Mouse (Mus musculus): Measurements from ENCODE around the gene Car2.
A peak's percentile ranks its signal among the peaks of the same experiment; 100 is the strongest.

The Car2 gene

DNA sequence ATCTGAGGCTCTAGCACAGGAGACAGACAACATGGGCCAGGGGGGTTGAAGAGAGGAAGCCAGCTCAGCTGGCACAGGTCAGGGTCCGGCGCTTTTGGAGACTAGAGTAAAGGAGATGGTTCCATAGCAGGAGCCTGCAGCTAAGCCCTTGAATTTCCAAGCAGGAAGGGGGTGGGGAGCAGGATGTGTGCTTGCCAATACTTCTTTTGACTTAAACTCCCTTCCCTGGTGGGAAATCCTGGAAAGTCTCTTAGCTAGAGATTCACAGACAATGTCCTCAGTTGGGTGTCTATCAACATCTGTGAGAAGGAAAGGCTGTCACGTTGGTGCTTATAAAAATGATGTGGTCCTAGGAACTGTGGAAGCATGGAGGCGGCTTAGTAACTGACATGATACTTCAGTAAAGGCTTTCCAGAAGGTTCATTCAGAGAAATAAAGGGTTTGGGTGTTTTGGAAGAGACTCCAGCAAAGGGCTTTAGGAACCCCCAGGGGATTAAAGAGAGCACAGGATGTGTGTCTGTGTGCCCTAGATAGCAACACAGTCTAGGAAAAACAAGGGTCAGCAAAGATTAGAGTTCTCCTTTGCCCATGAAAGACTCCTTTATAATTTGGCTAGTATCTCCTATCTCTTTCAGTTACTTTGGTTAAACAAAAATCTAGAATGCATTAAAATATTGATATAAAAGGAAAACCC, 3.8 kb downstream of the Car2 start:
- TF ChIP-seq GATA4 (IDR thresholded peaks at IDR 0.05; ENCODE audit: insufficient replicate concordance, low read length) = peak; percentile 36; the same call in 1 of the 2 replicates

DNA sequence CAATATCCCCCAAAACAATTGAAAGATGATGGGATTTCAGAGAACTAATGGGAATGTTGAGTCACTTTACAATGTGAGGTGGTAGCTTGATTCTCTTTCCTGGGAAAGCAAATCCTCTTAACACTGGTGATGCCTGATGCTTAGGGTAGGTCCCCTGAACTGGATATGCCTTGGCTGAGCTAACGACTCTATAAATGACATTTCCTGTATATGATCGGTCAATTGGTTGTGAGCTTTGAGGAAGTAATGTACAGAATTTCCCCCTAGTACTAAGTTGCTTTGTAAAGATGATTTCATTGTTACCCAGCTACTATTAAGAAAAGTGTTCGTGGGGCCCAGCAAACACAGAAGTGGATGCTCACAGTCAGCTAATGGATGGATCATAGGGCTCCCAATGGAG, 6.9 kb downstream of the Car2 start:
- no peak for TF ChIP-seq GATA4 (IDR thresholded peaks at IDR 0.05; ENCODE audit: insufficient replicate concordance, low read length)

DNA sequence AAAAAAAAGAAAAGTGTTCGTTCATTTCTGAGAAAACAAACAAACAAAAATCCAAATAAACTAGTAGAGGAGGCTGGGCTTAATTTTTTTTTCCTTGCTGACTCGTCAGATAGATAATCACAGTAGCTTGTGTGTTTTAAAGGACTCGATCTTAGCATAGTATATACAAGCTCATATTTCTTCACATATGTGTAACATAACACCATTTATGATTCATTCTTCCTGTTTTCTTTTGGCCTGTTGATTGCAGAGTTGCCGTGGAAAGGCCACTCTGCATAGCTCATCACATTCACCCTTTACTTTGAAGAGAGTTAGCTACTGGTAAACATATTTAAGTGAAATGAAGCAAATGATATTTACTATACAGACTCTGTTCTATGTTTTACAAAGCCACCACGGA, 7.6 kb downstream of the Car2 start:
- TF ChIP-seq GATA4 (IDR thresholded peaks at IDR 0.05; ENCODE audit: insufficient replicate concordance, low read length) = no peak

DNA sequence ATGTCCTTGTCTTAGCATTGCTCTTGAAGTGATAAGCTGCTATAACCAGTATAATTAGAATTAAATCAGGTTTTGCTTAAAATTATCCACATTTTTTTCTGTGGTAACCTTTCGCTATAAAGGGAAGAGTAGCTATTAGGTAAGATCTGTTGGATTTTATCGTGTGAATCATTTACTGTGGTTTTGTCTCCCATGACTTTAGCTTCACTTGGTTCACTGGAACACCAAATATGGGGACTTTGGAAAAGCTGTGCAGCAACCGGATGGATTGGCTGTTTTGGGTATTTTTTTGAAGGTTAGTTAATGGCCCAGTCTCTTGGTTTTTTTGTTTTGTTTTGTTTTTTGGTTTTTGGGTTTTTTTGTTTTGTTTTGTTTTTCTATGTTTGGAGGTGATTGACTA, 9.3 kb downstream of the Car2 start:
- TF ChIP-seq GATA4 (IDR thresholded peaks at IDR 0.05; ENCODE audit: insufficient replicate concordance, low read length) = no peak

DNA sequence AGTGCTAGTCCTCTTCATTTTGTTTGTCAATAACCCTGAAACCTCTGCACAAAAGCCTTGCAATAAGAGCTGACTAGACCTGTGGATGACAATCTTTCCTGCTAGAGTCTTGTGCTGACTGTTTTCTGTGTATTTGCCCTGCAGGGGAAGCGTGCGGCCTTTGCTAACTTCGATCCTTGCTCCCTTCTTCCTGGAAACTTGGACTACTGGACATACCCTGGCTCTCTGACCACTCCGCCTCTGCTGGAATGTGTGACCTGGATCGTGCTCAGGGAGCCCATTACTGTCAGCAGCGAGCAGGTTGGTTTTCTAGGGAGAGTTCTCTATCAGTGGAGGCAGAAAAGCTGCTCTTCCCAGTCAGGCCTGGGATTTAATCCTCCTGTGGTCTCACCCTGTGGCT, 11.7 kb downstream of the Car2 start:
- no peak for TF ChIP-seq GATA4 (IDR thresholded peaks at IDR 0.05; ENCODE audit: insufficient replicate concordance, low read length)

DNA sequence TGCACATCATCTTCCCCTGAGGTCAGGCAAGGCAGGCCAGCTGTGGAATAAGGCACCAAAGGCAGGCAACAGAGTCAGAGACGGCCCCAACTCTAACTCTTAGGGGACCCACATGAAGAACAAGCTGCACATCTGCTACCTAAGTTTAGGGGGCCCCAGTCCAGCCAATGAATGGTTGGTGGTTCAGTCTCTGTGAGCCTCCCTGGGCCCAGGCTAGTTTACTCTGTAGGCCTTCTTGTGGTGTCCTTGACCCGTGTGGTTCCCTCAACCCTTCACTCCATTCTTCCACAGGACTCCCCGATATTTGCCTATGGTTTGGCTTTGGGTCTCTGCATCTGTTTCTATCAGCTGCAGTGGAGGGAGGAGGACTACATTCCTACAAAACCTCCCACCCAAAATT, 17.3 kb downstream of the Car2 start:
- TF ChIP-seq GATA4 (IDR thresholded peaks at IDR 0.05; ENCODE audit: insufficient replicate concordance, low read length) = no peak

DNA sequence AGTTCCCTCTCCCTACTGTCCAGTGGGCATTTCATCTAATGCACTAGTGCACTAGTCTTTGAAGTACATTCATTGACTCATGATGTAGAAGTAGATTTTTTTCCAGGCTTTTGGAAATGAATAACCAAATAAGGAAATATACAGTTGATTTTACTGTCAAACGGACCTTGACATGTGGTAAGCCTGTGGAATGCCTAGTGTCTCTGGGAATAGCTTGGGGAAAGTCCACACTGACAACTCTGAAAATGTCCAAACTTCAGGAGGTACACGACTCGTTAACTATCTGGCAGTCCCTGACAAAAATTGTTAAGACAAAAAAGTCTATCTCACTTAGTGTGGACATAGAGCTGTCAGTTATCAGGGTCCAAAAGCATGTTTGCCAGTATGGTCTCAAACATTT, 18.1 kb downstream of the Car2 start:
- TF ChIP-seq GATA4 (IDR thresholded peaks at IDR 0.05; ENCODE audit: insufficient replicate concordance, low read length) = no peak

DNA sequence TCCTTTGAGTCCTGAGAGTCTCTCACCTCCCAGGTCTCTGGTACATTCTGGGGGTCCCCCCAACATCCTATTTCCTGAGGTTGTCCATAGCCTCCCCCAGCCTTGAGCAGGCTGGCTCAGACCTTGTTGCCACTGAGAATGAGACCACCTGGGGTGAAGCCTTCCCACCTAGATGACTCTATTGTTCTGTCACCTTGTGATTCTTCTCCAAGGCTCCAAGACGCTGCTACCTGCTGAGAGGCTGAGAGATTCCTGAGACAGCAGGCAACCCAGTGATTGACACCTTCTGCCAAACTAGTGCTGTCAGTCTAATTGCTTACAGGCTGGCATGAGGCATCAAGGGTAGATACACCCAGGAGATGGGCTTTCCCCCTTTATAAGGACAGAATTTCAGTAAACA, 21.2 kb downstream of the Car2 start:
- TF ChIP-seq GATA4 (IDR thresholded peaks at IDR 0.05; ENCODE audit: insufficient replicate concordance, low read length) = no peak

DNA sequence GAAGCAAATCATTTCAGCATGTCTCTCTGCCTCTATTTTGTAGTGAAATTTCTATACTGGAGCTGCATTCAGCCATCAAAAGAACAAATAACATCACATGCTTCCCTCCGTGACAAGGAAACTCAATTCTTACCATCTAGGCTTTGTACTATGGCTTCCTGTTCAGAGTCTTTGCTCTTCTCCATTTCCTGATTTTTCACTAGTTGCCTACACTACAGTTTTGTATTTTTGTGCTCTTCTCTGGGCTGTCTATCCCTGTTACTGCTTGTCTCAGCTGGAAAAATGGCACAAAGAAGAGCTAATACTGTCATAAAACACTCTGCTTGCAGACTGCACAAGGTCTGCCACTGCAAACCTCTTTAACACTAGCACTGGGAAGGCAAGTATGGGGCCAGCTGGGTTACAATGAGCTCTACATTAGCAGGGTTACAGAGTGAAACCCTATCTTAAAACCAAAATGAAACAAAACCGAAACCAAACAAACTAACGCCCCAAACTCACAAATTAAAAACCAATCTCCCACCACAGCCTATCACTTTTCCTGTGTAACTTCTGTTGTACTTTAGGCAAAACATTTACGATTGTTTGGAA, 26.0 kb downstream of the Car2 start:
- no peak for TF ChIP-seq GATA4 (IDR thresholded peaks at IDR 0.05; ENCODE audit: insufficient replicate concordance, low read length)

DNA sequence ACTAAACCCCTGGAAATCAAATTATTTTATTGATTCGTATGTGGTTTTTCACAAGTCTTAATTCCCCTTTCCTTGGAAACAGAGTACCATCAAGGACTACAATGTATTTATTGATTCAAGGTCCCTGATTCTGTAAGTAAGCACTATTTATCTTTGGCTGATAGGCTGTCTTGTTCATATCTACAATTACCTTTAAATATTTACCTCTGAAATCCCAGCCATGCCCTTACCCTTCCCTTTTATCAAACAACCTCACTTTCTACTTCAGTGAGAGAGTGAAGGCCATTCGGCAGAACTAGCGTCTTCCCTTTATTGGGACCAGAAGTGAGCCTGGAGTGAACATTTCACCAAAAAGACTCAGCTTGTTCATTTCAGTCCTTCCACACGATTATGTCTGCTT, 27.7 kb downstream of the Car2 start:
- no peak for TF ChIP-seq GATA4 (IDR thresholded peaks at IDR 0.05; ENCODE audit: insufficient replicate concordance, low read length)

DNA sequence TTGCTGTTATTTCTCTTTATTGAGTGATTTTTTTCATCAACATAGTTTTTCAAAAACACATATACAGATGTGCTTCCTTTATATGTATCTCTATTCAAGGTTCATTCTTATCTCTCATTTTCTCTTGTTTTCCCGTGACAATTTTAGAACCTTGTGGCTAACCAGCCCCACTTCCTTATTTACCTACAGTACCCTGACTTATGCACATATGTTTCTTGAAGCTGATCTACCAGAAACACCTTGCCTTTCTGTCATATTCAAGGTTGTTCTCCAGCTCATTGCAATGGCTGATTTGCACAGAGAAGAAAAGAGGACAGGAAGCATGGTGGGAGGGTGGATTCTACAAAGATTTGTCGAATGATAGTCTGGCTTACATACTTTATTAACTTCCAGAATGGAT, 29.3 kb downstream of the Car2 start:
- no peak for TF ChIP-seq GATA4 (IDR thresholded peaks at IDR 0.05; ENCODE audit: insufficient replicate concordance, low read length)

DNA sequence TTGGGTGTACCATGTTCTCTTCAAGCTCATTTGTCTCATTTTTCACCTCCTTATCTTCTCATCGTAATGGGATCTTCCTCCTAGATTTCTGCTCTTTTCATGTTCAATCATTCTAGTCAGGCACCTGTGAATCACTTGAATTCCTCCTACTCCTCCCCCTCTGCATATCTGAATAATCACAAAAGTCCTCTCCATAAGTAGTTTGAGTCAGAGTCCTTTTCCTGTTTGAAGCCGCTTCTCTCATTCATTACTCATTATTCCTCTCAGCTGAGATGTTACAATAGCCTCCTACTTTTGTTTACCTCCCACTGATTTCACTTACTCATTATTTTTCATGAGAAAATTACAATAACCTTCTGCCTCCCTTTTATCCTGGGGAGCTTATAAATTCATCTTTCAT, 31.2 kb downstream of the Car2 start:
- TF ChIP-seq GATA4 (IDR thresholded peaks at IDR 0.05; ENCODE audit: insufficient replicate concordance, low read length) = no peak

DNA sequence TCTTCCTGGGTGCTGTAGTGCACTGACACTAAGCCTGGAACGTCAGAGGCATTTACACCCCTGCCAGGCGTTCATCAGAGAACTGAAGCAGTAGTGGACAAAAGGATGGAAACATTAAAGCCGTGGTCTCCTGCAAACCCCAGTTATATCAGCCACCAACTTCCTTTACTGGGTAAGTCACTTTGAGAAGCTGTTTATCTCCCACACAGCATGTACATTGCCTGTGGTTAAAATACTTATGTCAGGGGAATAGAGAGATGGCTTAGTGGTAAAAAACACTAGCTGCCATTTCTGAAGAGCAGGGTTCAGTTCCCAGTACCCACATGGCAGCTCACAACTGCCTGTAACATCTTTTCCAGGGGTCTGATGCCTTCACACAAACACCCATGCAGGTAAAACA, 58.6 kb downstream of the Car2 start:
- no peak for TF ChIP-seq GATA4 (IDR thresholded peaks at IDR 0.05; ENCODE audit: insufficient replicate concordance, low read length)

DNA sequence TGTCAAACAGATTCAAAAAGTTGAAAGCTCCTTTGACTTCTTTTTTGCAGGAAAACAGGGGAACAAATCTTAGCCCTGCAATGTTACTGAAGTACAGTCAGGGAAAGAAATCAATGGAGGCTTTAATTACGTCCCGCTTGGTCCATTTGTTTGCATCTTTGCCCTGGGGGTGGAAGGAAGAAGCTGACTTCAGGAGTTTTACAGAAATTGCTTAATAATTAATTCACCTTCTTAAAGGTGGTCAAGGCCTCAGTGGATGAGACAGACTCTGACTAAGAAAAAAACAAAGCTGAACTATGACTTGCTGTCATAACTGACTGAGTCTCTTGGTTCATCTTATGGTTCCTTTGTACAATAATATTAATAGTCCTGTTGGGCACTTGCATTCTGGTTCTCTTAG, 59.6 kb downstream of the Car2 start:
- no peak for TF ChIP-seq GATA4 (IDR thresholded peaks at IDR 0.05; ENCODE audit: insufficient replicate concordance, low read length)

DNA sequence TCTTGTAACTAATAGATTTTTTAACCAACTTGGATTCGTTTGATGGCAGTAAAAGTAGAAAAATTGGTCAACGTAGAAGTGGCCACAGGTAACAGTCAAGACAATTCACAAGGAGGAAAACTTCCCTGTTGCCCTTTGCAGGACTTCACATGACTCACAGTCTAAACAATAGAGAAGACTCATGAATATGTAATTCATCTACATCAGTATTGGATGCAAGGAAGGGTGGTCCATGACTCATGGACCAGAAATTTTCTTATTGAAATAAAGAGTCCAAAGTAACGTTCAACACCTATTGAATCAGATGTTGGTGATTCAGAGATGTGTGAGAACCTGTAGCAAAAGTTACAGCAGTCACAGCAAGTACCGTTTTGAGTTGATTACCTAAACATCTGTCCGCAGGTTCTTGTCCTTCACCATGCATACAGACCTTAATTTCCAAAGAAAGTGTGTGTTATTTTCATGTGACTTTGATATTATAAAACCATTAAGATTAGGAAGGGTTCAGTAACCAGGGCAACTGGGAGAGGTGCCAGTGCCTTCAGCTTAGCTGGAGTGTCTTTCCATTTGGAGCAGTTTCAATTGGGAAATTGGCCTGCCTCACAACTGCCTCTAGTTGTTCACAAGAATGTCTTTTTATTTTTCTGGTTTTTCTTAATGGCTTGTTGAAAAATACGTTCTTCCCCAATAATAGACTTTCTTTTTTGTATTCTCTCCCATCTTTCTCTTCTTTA, 62.2 kb downstream of the Car2 start:
- no peak for TF ChIP-seq GATA4 (IDR thresholded peaks at IDR 0.05; ENCODE audit: insufficient replicate concordance, low read length)

DNA sequence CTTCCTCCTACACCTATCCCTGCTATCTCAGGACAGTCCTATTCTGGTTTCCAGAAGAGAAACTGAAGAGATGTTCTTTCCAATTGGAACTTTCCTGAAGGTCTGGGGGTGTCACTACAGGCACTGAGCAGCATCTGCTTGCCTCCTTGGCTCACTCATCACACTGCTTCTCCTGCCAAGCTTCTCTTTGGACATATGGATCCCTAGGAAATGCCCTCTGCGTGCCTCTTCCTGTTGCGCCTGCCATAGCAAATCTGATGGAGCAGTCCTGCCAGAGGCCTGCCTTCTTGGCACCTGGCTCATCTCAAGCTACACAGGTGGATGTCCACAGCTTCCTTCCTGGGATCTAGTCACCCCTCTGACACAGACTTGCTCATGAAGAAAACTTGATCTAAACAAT, 64.0 kb downstream of the Car2 start:
- no peak for TF ChIP-seq GATA4 (IDR thresholded peaks at IDR 0.05; ENCODE audit: insufficient replicate concordance, low read length)

Data from liver, adult (tissue).